Mouse (Mus musculus): ENCODE measurements at regions not wholly inside any gene's neighbourhood (a gene's known extent, or its start where the extent isn't known, plus 50 kb on each side); places are given as distances from the start of the nearest gene placed in this dataset.

GRCm38 (mm10) chr19:48136231-48136630 lies 69.6 kb upstream of the Sorcs3 start:
- 86% methylated on average over 8 of the region's 8 CpGs for WGBS

GRCm38 (mm10) chr19:48144129-48144528 lies 61.7 kb upstream of the Sorcs3 start:
- TF ChIP-seq POLR2A (IDR thresholded peaks at IDR 0.05; ENCODE audit: extremely low read depth, insufficient read depth, low read length) = no peak
- peak; percentile 28; the same call in 1 of the 2 replicates for TF ChIP-seq CTCF (IDR thresholded peaks at IDR 0.05; ENCODE audit: low read depth, low read length)
- 51% methylated on average over 1 of the region's 1 CpGs for WGBS
- H3K9ac ChIP-seq (ENCODE audit: low read depth, low read length) = no peak overlapping the region

More at GRCm38 (mm10) chr19:48136231-48136630, 69.6 kb upstream of the Sorcs3 start:
- H3K4me1 ChIP-seq (ENCODE audit: control insufficient read depth, insufficient read depth, low read length) = no peaks in the 10 kb centered on the region
- no peak for DNase-seq (ENCODE audit: extremely low read depth, low read depth, low spot score)
- no peak overlapping the region for H3K4me3 ChIP-seq (ENCODE audit: insufficient read depth, low read depth, low read length)
- no peaks in the 10 kb centered on the region for H3K79me2 ChIP-seq (ENCODE audit: control insufficient read depth, insufficient read depth, low read length)
- H3K9ac ChIP-seq (ENCODE audit: low read depth, low read length) = no peak overlapping the region
- TF ChIP-seq POLR2A (IDR thresholded peaks at IDR 0.05; ENCODE audit: extremely low read depth, insufficient read depth, low read length) (no peak), CTCF (IDR thresholded peaks at IDR 0.05; ENCODE audit: low read depth, low read length) (no peak)
- H3K27me3 ChIP-seq (ENCODE audit: control insufficient read depth, insufficient read depth, low read length) = no peaks in the 10 kb centered on the region
- H3K27ac ChIP-seq (replicated peaks; ENCODE audit: insufficient read depth, low read depth, low read length) = no peak overlapping the region
- H3K36me3 ChIP-seq (ENCODE audit: control insufficient read depth, insufficient read depth, low read length) = no peaks in the 10 kb centered on the region

More at GRCm38 (mm10) chr19:48144129-48144528, 61.7 kb upstream of the Sorcs3 start:
- no peak overlapping the region for H3K4me3 ChIP-seq (ENCODE audit: insufficient read depth, low read depth, low read length)
- no peak overlapping the region for H3K27ac ChIP-seq (replicated peaks; ENCODE audit: insufficient read depth, low read depth, low read length)
- H3K4me1 ChIP-seq (ENCODE audit: control insufficient read depth, insufficient read depth, low read length) = no peaks in the 10 kb centered on the region
- H3K36me3 ChIP-seq (ENCODE audit: control insufficient read depth, insufficient read depth, low read length) = no peaks in the 10 kb centered on the region
- peak; percentile 7 for DNase-seq (ENCODE audit: extremely low read depth, low read depth, low spot score)
- H3K27me3 ChIP-seq (ENCODE audit: control insufficient read depth, insufficient read depth, low read length) = no peaks in the 10 kb centered on the region
- H3K79me2 ChIP-seq (ENCODE audit: control insufficient read depth, insufficient read depth, low read length) = no peaks in the 10 kb centered on the region
